Mouse (Mus musculus) olfactory bulb, adult 2 months (tissue): ENCODE data around the gene Gm14408.
"Not testable (repeated sequence)": the region's sequence is repeated elsewhere in the genome, so short reads cannot be mapped to it uniquely, and the experiment has no call there.

Experiments
- CTCF ChIP-seq: fragments of 200-500 bp; IDR thresholded peaks from 2 replicates; pipeline ENCODE4 v1.5.1; 2012; ENCODE audit warnings: low read depth, mild to moderate bottlenecking, low read length, moderate library complexity; ENCODE audit not compliant: insufficient read depth
- POLR2A ChIP-seq: fragments of 200-500 bp; IDR thresholded peaks from 2 replicates; pipeline ENCODE4 v1.6.1; 2012; ENCODE audit warnings: mild to moderate bottlenecking, low read depth, low read length, moderate library complexity; ENCODE audit not compliant: insufficient read depth

- not testable (repeated sequence) for TF ChIP-seq CTCF, POLR2A
Measured at GRCm38 (mm10) chr2:176798785-176799184, 32.2 kb upstream of the Gm14408 start.
